Mouse (Mus musculus): ENCODE data around the gene Mdga1.
"Not testable (repeated sequence)": the region's sequence is repeated elsewhere in the genome, so short reads cannot be mapped to it uniquely, and the experiment has no call there.

The Mdga1 gene

GRCm38 (mm10) chr17:29795050-29795770 is 174.7 kb downstream of the Mdga1 start:
- in situ Hi-C loops (cut with MboI; ENCODE audit: low pct_unique_long_range_greater_than_20kb in 1 of 2, low sequenced_read_pairs in 2 of 2, unreplicated experiment in 1 of 2): no loop called here

DNA sequence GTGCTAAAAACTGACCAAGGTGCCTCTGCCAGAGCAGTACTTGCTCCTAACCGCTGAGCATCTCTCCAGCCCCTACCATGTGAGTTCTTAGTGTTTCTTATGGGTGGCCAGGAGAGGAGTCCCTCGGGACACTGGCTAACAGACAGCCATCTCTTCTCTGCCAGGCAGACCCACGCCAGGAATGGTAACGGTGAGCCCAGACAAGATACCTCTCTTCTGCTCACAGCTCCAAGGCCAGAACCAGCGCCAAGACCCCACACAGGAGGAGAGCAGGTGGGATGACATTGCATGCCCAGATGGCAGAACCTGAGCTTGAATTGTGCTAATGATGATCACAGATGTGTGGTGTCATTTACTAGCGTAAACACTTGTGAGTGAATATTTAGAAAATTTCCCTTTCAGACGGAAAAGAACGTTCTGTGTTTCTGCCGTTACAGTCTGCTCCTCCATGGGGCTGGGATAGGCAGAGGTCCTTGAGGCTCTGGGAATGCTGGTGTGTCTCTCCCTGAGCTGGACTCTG is 178.3 kb downstream of the Mdga1 start:
- in situ Hi-C loops (cut with MboI; ENCODE audit: low pct_unique_long_range_greater_than_20kb in 1 of 2, low sequenced_read_pairs in 2 of 2, unreplicated experiment in 1 of 2): loop anchor here in 1 of 2 experiments (5.0 kb wide), 1 partner anchor 91 kb away; no protein-coding TSS in a partner anchor

- in situ Hi-C loops (cut with MboI; ENCODE audit: low pct_unique_long_range_greater_than_20kb in 1 of 2, low sequenced_read_pairs in 2 of 2, unreplicated experiment in 1 of 2): loop anchor here in 1 of 2 experiments (5.0 kb wide), 1 partner anchor 92 kb away; no protein-coding TSS in a partner anchor
Measured at GRCm38 (mm10) chr17:29790231-29790740, 179.6 kb downstream of the Mdga1 start.

DNA sequence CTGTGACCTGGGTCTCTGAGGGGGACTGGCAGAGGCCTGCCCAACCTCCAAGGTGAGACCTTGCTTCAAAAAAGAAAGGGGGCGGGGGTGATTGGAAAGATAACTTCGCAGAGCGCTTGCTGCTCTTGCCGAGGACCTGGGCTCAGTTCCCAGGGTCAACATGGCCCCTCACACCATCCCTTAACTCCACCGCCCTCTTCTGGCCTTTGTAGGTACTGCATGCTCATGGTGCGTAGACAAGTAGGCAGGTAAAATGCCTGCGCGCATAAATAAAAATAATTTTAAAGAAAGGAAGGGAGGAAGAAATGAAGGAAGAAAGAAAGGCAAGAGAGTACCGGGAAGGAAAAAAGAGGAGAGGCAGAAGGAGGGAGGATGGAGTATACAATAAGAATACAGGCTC is 180.2 kb downstream of the Mdga1 start:
- in situ Hi-C loops (cut with MboI; ENCODE audit: low pct_unique_long_range_greater_than_20kb in 1 of 2, low sequenced_read_pairs in 2 of 2, unreplicated experiment in 1 of 2): loop anchor here in 1 of 2 experiments (5.0 kb wide), 1 partner anchor 93 kb away; no protein-coding TSS in a partner anchor

GRCm38 (mm10) chr17:29788573-29788972 is 181.3 kb downstream of the Mdga1 start:
- in situ Hi-C loops (cut with MboI; ENCODE audit: low pct_unique_long_range_greater_than_20kb in 1 of 2, low sequenced_read_pairs in 2 of 2, unreplicated experiment in 1 of 2): no loop called here

- in situ Hi-C loops (cut with MboI; ENCODE audit: low pct_unique_long_range_greater_than_20kb in 1 of 2, low sequenced_read_pairs in 2 of 2, unreplicated experiment in 1 of 2): no loop called here
Measured at GRCm38 (mm10) chr17:29784820-29785219, 185.1 kb downstream of the Mdga1 start.

DNA sequence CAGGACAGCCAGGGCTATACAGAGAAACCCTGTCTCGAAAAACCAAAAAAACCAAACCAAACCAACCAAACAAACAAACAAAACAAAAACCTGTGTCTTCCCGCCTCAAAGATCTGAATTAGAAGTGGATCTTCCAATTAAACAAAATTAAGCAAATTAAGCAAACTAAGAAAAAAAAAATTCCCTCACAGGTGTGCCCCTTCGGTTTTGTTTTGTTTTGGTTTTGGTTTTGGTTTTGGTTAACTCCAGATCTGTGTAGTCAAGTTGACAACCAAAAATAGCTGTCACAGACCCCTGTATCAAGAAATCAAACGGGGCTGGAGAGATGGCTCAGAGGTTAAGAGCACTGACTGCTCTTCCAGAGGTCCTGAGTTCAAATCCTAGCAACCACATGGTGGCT is 188.4 kb downstream of the Mdga1 start:
- in situ Hi-C loops (cut with MboI; ENCODE audit: low pct_unique_long_range_greater_than_20kb in 1 of 2, low sequenced_read_pairs in 2 of 2, unreplicated experiment in 1 of 2): not testable (repeated sequence)

DNA sequence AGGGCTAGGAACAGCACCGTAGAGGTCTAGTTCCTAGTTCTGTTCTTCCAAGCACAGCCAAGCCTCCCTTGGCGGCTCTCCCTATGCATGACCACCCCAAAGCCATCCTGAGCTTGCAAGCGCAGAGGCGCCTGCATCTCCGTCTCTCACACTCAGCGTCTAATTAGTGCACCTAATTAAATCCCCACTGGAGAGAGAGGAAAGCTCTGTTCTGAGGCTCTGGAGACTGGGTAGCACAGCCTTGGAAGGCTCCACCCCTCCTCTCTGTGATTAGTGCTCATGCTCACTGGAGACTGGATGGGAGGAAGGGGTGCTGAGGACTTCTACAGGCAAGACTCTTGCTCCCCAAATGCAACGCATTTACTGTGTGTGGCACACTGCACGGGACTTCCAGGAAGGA is 191.9 kb downstream of the Mdga1 start:
- in situ Hi-C loops (cut with MboI; ENCODE audit: low pct_unique_long_range_greater_than_20kb in 1 of 2, low sequenced_read_pairs in 2 of 2, unreplicated experiment in 1 of 2): loop anchor here in 1 of 2 experiments (10.0 kb wide), 1 partner anchor 107 kb away; no protein-coding TSS in a partner anchor

All from mouse embryonic stem cell (cell line).